Mouse (Mus musculus) embryonic fibroblast, embryonic 13.5 days (primary cell): ENCODE measurements around the gene M6pr.

Experiments
- CTCF ChIP-seq: IDR thresholded peaks from 2 replicates; pipeline ENCODE4 v1.5.1; 2011; ENCODE audit warnings: mild to moderate bottlenecking, control low read depth, low read length, moderate library complexity, borderline replicate concordance; ENCODE audit not compliant: insufficient read depth
- POLR2A ChIP-seq: IDR thresholded peaks from 2 replicates; pipeline ENCODE4 v1.6.1; 2011; ENCODE audit warnings: low read depth, mild to moderate bottlenecking, control low read depth, low read length, moderate library complexity

- no peak for TF ChIP-seq CTCF
- no peak for TF ChIP-seq POLR2A
Measured at GRCm38 (mm10) chr6:122303526-122303925, 5.0 kb upstream of the M6pr start.
